Mouse (Mus musculus): Measurements from ENCODE around the gene Lrp4. TPM values are rescaled to one million over a fixed set of nuclear protein-coding genes. Genes with fewer than 3 reads are reported as not detected.
"Not testable (repeated sequence)": the region's sequence is repeated elsewhere in the genome, so short reads cannot be mapped to it uniquely, and the experiment has no call there.

Gene Lrp4
- polyA plus RNA-seq, 1 experiment from 2014 or later, result 4.9 TPM

- WGBS, result 76% methylated on average over 4 of the region's 4 CpGs
Measured at GRCm38 (mm10) chr2:91484698-91485097, 27.4 kb downstream of the Lrp4 start.

GRCm38 (mm10) chr2:91485256-91485655 is 27.9 kb downstream of the Lrp4 start:
- Histone ChIP-seq H3K9ac (no peak overlapping the region), H3K36me3 (peaks cover 76% of the 10 kb centered on the region), H3K4me2 (no peak overlapping the region), H3K27ac (ENCODE audit: poor library complexity, severe bottlenecking) (no peak overlapping the region), H3K4me1 (replicated peaks) (no peaks in the 10 kb centered on the region), H3K4me3 (no peak overlapping the region), H3K9me3 (replicated peaks) (no peaks in the 10 kb centered on the region), H3K27me3 (replicated peaks) (no peaks in the 10 kb centered on the region)
- 72% methylated on average over 6 of the region's 6 CpGs for WGBS
- no peak for ATAC-seq (ENCODE audit: insufficient number of reproducible peaks, low FRiP score)

More at GRCm38 (mm10) chr2:91484698-91485097, 27.4 kb downstream of the Lrp4 start:
- Histone ChIP-seq H3K9ac (no peak overlapping the region), H3K36me3 (peaks cover 74% of the 10 kb centered on the region), H3K4me2 (no peak overlapping the region), H3K9me3 (replicated peaks) (no peaks in the 10 kb centered on the region), H3K4me3 (no peak overlapping the region), H3K27me3 (replicated peaks) (no peaks in the 10 kb centered on the region), H3K4me1 (replicated peaks) (no peaks in the 10 kb centered on the region), H3K27ac (ENCODE audit: poor library complexity, severe bottlenecking) (no peak overlapping the region)
- ATAC-seq (ENCODE audit: insufficient number of reproducible peaks, low FRiP score), result no peak

GRCm38 (mm10) chr2:91487295-91487694 is 30.0 kb downstream of the Lrp4 start:
- ATAC-seq (ENCODE audit: insufficient number of reproducible peaks, low FRiP score); H3K27ac ChIP-seq (ENCODE audit: poor library complexity, severe bottlenecking); H3K27me3 ChIP-seq (replicated peaks); H3K4me3 ChIP-seq; H3K4me1 ChIP-seq (replicated peaks); H3K9ac ChIP-seq; H3K4me2 ChIP-seq; H3K9me3 ChIP-seq (replicated peaks): not testable (repeated sequence)
- H3K36me3 ChIP-seq, result peaks cover 80% of the 10 kb centered on the region
- WGBS, result 52% methylated on average over 3 of the region's 3 CpGs

GRCm38 (mm10) chr2:91492071-91492635 is 34.8 kb downstream of the Lrp4 start:
- Histone ChIP-seq H3K4me3 (no peak overlapping the region), H3K36me3 (peaks cover 90% of the 10 kb centered on the region), H3K27me3 (replicated peaks) (no peaks in the 10 kb centered on the region), H3K9me3 (replicated peaks) (no peaks in the 10 kb centered on the region), H3K9ac (no peak overlapping the region), H3K27ac (ENCODE audit: poor library complexity, severe bottlenecking) (no peak overlapping the region), H3K4me1 (replicated peaks) (no peaks in the 10 kb centered on the region), H3K4me2 (no peak overlapping the region)
- ATAC-seq (ENCODE audit: insufficient number of reproducible peaks, low FRiP score), result no peak
- WGBS, result 91% methylated on average over 12 of the region's 12 CpGs

GRCm38 (mm10) chr2:91493981-91494380 is 36.7 kb downstream of the Lrp4 start:
- ATAC-seq (ENCODE audit: insufficient number of reproducible peaks, low FRiP score), result no peak
- Histone ChIP-seq H3K4me1 (replicated peaks) (no peaks in the 10 kb centered on the region), H3K4me3 (no peak overlapping the region), H3K9ac (no peak overlapping the region), H3K27me3 (replicated peaks) (no peaks in the 10 kb centered on the region), H3K4me2 (no peak overlapping the region), H3K27ac (ENCODE audit: poor library complexity, severe bottlenecking) (no peak overlapping the region), H3K9me3 (replicated peaks) (no peaks in the 10 kb centered on the region), H3K36me3 (peaks cover 94% of the 10 kb centered on the region)
- 92% methylated on average over 9 of the region's 9 CpGs for WGBS

GRCm38 (mm10) chr2:91498093-91498719 is 40.9 kb downstream of the Lrp4 start:
- H3K4me2 ChIP-seq, result no peak overlapping the region
- no peak overlapping the region for H3K4me3 ChIP-seq
- H3K4me1 ChIP-seq (replicated peaks), result no peaks in the 10 kb centered on the region
- 80% methylated on average over 8 of the region's 8 CpGs for WGBS
- H3K27ac ChIP-seq (ENCODE audit: poor library complexity, severe bottlenecking), result no peak overlapping the region
- H3K36me3 ChIP-seq, result peaks cover 79% of the 10 kb centered on the region
- H3K9me3 ChIP-seq (replicated peaks), result no peaks in the 10 kb centered on the region
- ATAC-seq (ENCODE audit: insufficient number of reproducible peaks, low FRiP score), result no peak
- H3K27me3 ChIP-seq (replicated peaks), result no peaks in the 10 kb centered on the region
- no peak overlapping the region for H3K9ac ChIP-seq

- no peaks in the 10 kb centered on the region for H3K4me1 ChIP-seq (replicated peaks)
- H3K36me3 ChIP-seq, result peaks cover 72% of the 10 kb centered on the region
- H3K27ac ChIP-seq (ENCODE audit: poor library complexity, severe bottlenecking), result no peak overlapping the region
- H3K9ac ChIP-seq, result no peak overlapping the region
- no peak overlapping the region for H3K4me2 ChIP-seq
- no peak for ATAC-seq (ENCODE audit: insufficient number of reproducible peaks, low FRiP score)
- no peaks in the 10 kb centered on the region for H3K27me3 ChIP-seq (replicated peaks)
- 81% methylated on average over 8 of the region's 8 CpGs for WGBS
- no peak overlapping the region for H3K4me3 ChIP-seq
- no peaks in the 10 kb centered on the region for H3K9me3 ChIP-seq (replicated peaks)
Measured at GRCm38 (mm10) chr2:91508076-91508475, 50.8 kb downstream of the Lrp4 start.

- H3K9me3 ChIP-seq (replicated peaks), result no peaks in the 10 kb centered on the region
- 26% methylated on average over 2 of the region's 2 CpGs for WGBS
- no peak overlapping the region for H3K4me2 ChIP-seq
- no peak for ATAC-seq (ENCODE audit: insufficient number of reproducible peaks, low FRiP score)
- H3K36me3 ChIP-seq, result peaks cover 10% of the 10 kb centered on the region
- H3K4me1 ChIP-seq (replicated peaks), result peaks cover 7% of the 10 kb centered on the region; the same call in 1 of the 2 replicates
- H3K27ac ChIP-seq (ENCODE audit: poor library complexity, severe bottlenecking), result 0 out of 2 replicates have a peak overlapping the region, but pooled peaks have one; percentile 22
- H3K4me3 ChIP-seq, result no peak overlapping the region
- no peak overlapping the region for H3K9ac ChIP-seq
- H3K27me3 ChIP-seq (replicated peaks), result no peaks in the 10 kb centered on the region
Measured at GRCm38 (mm10) chr2:91517186-91517585, 59.9 kb downstream of the Lrp4 start.

- Histone ChIP-seq H3K27me3 (replicated peaks) (no peaks in the 10 kb centered on the region), H3K9me3 (replicated peaks) (peaks cover 3% of the 10 kb centered on the region; the same call in 1 of the 2 replicates), H3K4me3 (peak within 1 kb of the TSS; percentile 99), H3K4me1 (replicated peaks) (peaks cover 7% of the 10 kb centered on the region), H3K4me2 (peak within 1 kb of the TSS; percentile 84), H3K9ac (peak within 1 kb of the TSS; percentile 95), H3K36me3 (peaks cover 18% of the 10 kb centered on the region), H3K27ac (ENCODE audit: poor library complexity, severe bottlenecking) (peak within 1 kb of the TSS; percentile 74)
- peak; percentile 98 for ATAC-seq (ENCODE audit: insufficient number of reproducible peaks, low FRiP score)
- WGBS, result 1% methylated on average over 64 of the region's 64 CpGs
Measured at GRCm38 (mm10) chr2:91526294-91527146, 69.2 kb downstream of the Lrp4 start, which contains the start of gene Ckap5. TSS of gene Ckap5 (plus strand) at chr2:91526762.

- no peaks in the 10 kb centered on the region for H3K27me3 ChIP-seq (replicated peaks)
- under 1% methylated on average over 14 of the region's 15 CpGs for WGBS
- no peak; the same call in 1 of the 2 replicates for ATAC-seq (ENCODE audit: insufficient number of reproducible peaks, low FRiP score)
Measured at GRCm38 (mm10) chr2:91527147-91527486, 69.8 kb downstream of the Lrp4 start.

GRCm38 (mm10) chr2:91537588-91538205 is 80.4 kb downstream of the Lrp4 start:
- peak overlapping the region; percentile 67 for H3K27ac ChIP-seq (ENCODE audit: poor library complexity, severe bottlenecking)
- H3K4me3 ChIP-seq, result peak overlapping the region; percentile 52
- peak; percentile 97 for ATAC-seq (ENCODE audit: insufficient number of reproducible peaks, low FRiP score)
- H3K9ac ChIP-seq, result peak overlapping the region; percentile 70
- H3K36me3 ChIP-seq, result no peaks in the 10 kb centered on the region
- peak overlapping the region; percentile 76 for H3K4me2 ChIP-seq
- H3K27me3 ChIP-seq (replicated peaks), result no peaks in the 10 kb centered on the region
- H3K9me3 ChIP-seq (replicated peaks), result no peaks in the 10 kb centered on the region
- WGBS, result 1% methylated on average over 17 of the region's 17 CpGs
- H3K4me1 ChIP-seq (replicated peaks), result peaks cover 6% of the 10 kb centered on the region

More at GRCm38 (mm10) chr2:91527147-91527486, 69.8 kb downstream of the Lrp4 start:
- Histone ChIP-seq H3K4me2 (peak overlapping the region; percentile 84), H3K4me1 (replicated peaks) (peaks cover 10% of the 10 kb centered on the region), H3K36me3 (peaks cover 18% of the 10 kb centered on the region), H3K9ac (peak overlapping the region; percentile 95), H3K27ac (ENCODE audit: poor library complexity, severe bottlenecking) (peak overlapping the region; percentile 74), H3K9me3 (replicated peaks) (peaks cover 3% of the 10 kb centered on the region; the same call in 1 of the 2 replicates), H3K4me3 (peak overlapping the region; percentile 99)

Data from heart, embryonic 12.5 days (tissue).